Comparison of ENCODE assay signal across 24 mouse cellular contexts in genomic region chr2:65915994-65916393, GRCm38 (mm10).
DNase-seq lines count a peak whose midpoint lies in the region; ATAC-seq and TF ChIP-seq lines count a peak whose summit lies in the region.
"Had no signal": no experiment of that assay in that cellular context is flagged by ENCODE, and none has a peak within 500 bp of the region (broad histone marks: within the 10 kb centered on the region; RNA-seq: fewer than 3 reads in every experiment).

No protein-coding gene starts in this region.

- ATAC-seq in liver, postnatal 0 days = no peak
- ATAC-seq in liver, embryonic 13.5 days (ENCODE audit: low read depth) = peak; percentile 29; the same call in 1 of the 2 replicates
- no peak for ATAC-seq in activated CD4-positive, CD25-positive, alpha-beta regulatory T cell, adult 4 months
- ATAC-seq: CD4-positive, CD25-positive, alpha-beta regulatory T cell, adult 4 months; forebrain, embryonic 13.5 days; forebrain, embryonic 16.5 days; hindbrain, postnatal 0 days; inflammation-experienced regulatory T-cells, adult 6 months; intestine, embryonic 16.5 days; Patski had no signal

- no peak for TF ChIP-seq EP300 in liver, postnatal 0 days (IDR thresholded peaks at IDR 0.05; ENCODE audit: low read depth)

- no peak overlapping the region for H3K4me3 ChIP-seq in liver, postnatal 0 days (ENCODE audit: low read depth, low read length)
- H3K4me3 ChIP-seq in liver, embryonic 13.5 days (replicated peaks) = no peak overlapping the region
- H3K4me3 ChIP-seq: forebrain, embryonic 10.5 days; forebrain, embryonic 13.5 days; gastrocnemius, adult 2 months had no signal

- no peaks in the 10 kb centered on the region for H3K9me3 ChIP-seq in liver, postnatal 0 days (ENCODE audit: low read length)
- H3K9me3 ChIP-seq in liver, embryonic 13.5 days (replicated peaks) = no peaks in the 10 kb centered on the region
- H3K9me3 ChIP-seq: forebrain, embryonic 10.5 days; forebrain, embryonic 13.5 days had no signal

- no peaks in the 10 kb centered on the region for H3K4me1 ChIP-seq in liver, postnatal 0 days (ENCODE audit: insufficient read depth)
- H3K4me1 ChIP-seq in liver, embryonic 13.5 days (replicated peaks) = peaks cover 16% of the 10 kb centered on the region

- peak; percentile 51 for DNase-seq in liver
- no peak for DNase-seq in liver, postnatal 0 days
- peak; percentile 23 for DNase-seq in c-Kit-positive CD71-positive TER-119-negative erythroid progenitor cells, embryonic 14.5 days (ENCODE audit: low read depth)
- DNase-seq in liver, embryonic 13.5 days = no peak
- no peak for DNase-seq in lung, adult 18-20 months
- DNase-seq: adrenal gland, adult 2 months; adrenal gland, postnatal 14 days; cerebellum, adult 18-20 months; cerebellum, adult 9-10 months; cerebellum, postnatal 14 days; gastrocnemius, adult 2 months; gastrocnemius, postnatal 14 days; heart, adult 11 months; heart, postnatal 36 days had no signal

- no peak overlapping the region for H3K9ac ChIP-seq in liver, postnatal 0 days (replicated peaks)
- H3K9ac ChIP-seq in liver, embryonic 13.5 days = no peak overlapping the region
- H3K9ac ChIP-seq: forebrain, embryonic 13.5 days; hindbrain, embryonic 14.5 days had no signal

- no peak overlapping the region for H3K27ac ChIP-seq in liver, postnatal 0 days (ENCODE audit: low read depth)
- no peak overlapping the region for H3K27ac ChIP-seq in liver, embryonic 13.5 days
- H3K27ac ChIP-seq: forebrain, embryonic 10.5 days; forebrain, embryonic 13.5 days; gastrocnemius, adult 2 months; hindbrain, embryonic 14.5 days; hindbrain, postnatal 0 days had no signal

- no peaks in the 10 kb centered on the region for H3K27me3 ChIP-seq in liver, postnatal 0 days (ENCODE audit: insufficient read depth, low read length)
- H3K27me3 ChIP-seq in liver, embryonic 13.5 days = 0 out of 2 replicates have a peak, but pooled peaks cover 2% of the 10 kb centered on the region
- H3K27me3 ChIP-seq: forebrain, embryonic 13.5 days; Patski had no signal

- no peak overlapping the region for H3K4me2 ChIP-seq in liver, postnatal 0 days (ENCODE audit: low read depth, low read length)
- no peak overlapping the region for H3K4me2 ChIP-seq in liver, embryonic 13.5 days
- H3K4me2 ChIP-seq: forebrain, embryonic 13.5 days; hindbrain, embryonic 14.5 days had no signal

- H3K36me3 ChIP-seq in liver, postnatal 0 days (replicated peaks; ENCODE audit: insufficient read depth, low read length) = no peaks in the 10 kb centered on the region
- no peaks in the 10 kb centered on the region for H3K36me3 ChIP-seq in liver, embryonic 13.5 days
- H3K36me3 ChIP-seq: forebrain, embryonic 10.5 days had no signal

- 29% methylated on average over 7 of the region's 7 CpGs for WGBS in liver, postnatal 0 days (ENCODE audit: insufficient replicate concordance)
- whole genome bisulfite sequencing in liver, embryonic 13.5 days (ENCODE audit: insufficient replicate concordance) = 9% methylated on average over 7 of the region's 7 CpGs

- TF ChIP-seq CTCF in liver, postnatal 0 days (IDR thresholded peaks at IDR 0.05; ENCODE audit: low read depth) = no peak

Comparison
In these comparisons a context has a peak if more than half of its experiments do, and no peak if none do; other contexts are left out.
1. DNase-seq: peak in liver (single experiment) and c-Kit-positive CD71-positive TER-119-negative erythroid progenitor cells, embryonic 14.5 days (single experiment); none in liver, postnatal 0 days (single experiment), liver, embryonic 13.5 days (single experiment) and lung, adult 18-20 months (0 of 2).